Mouse (Mus musculus): Measurements from ENCODE around the gene Pcbp3.

The Pcbp3 gene

DNA sequence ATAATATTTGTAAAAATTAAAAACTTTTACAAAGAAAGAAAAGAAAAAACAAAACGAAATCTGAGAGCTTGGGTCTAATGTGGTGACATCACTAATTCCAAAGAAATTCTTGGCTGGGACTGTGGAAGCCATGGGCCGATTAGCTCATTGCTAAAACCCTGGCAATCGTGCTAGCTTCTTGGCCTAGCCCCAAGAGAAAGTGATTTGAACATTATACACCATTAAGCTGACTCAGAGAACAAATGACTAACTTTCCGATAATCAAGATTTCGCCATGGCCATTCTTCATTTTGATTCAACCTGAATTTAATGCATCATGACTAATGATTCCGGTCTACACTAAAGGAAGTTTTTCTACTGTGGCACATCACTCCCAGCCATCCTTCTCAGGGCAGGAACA, 30.6 kb downstream of the Pcbp3 start:
- DNase-seq (ENCODE audit: low spot score in 2 of 2), result no peak

DNA sequence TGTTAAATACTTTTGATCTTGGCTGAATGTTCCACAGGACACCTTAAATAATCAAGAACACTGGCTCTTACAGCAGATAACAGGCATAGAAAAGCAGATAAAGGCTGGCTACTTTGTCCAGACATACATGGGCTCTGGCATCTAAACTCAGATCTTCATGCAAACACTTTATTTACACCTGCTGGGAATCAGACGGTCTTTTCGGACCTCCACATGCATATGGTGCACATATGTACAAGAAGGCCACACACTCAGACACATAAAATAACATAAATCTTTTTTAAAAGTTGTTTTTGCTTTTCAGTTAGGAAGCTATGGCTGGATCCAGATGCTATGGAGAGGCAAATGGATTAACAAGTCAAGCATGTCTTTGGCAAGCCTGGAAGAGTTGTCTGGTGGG, 37.2 kb downstream of the Pcbp3 start:
- DNase-seq (ENCODE audit: low spot score in 2 of 2), result no peak

DNA sequence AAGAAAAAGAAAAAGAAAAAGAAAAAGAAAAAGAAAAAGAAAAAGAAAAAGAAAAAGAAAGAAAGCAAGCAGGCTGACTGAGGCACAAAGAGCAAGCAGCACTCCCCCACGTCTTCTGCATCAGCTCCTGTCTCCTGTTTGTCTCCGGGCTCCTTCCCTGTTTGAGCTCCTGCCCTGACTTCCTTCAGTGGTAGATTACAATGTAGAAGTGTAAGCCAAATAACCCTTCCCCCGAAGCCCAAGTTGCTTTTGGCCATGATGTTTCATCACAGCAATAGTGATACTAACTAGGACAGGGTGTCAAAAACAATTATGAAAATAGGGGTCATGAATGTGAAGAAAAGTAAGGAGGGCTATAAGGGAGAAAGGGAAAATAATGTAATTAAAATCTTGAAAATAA, 43.6 kb downstream of the Pcbp3 start:
- no peak for DNase-seq (ENCODE audit: low spot score in 2 of 2)

DNA sequence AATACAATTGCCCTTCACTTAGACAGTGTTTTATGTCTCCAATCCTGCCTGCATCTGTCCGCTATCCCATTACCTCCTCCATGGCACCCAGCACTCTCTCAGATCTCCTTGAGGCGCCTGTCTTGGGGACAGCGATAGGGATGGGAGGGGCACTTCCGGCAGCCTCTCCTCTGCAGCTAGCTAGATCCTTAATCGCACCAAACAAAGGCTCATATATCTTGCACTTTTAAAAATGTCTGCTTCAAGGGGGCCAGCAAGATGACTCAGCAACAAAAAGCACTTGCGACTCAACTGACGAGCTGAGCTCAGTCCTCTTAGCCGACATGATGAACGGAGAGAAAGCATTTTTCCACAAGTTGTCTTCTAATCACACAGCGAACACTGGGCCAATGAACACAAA, 55.3 kb downstream of the Pcbp3 start:
- DNase-seq (ENCODE audit: low spot score in 2 of 2), result peak in 1 of 2 experiments; percentile 4

DNA sequence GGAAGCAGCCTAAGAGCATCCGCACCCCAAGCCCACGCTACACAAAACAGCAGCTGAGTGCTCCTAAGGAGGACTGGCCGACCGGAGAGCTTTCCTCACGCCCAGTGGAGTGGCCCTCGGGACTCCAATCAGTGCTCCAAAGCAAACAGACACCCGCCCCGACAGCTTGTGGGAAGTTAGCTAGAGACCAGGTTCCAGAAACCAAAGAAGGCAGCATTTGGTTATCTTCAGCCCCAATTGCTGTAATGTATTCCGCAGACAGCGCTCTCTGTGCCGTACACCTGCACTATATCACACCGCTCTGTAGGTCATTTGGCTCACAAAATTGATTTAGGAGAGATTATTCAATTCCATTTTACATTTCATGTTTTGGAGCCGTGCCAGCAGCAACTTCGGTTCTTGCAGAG, 55.7 kb downstream of the Pcbp3 start:
- no peak for DNase-seq (ENCODE audit: low spot score in 2 of 2)

DNA sequence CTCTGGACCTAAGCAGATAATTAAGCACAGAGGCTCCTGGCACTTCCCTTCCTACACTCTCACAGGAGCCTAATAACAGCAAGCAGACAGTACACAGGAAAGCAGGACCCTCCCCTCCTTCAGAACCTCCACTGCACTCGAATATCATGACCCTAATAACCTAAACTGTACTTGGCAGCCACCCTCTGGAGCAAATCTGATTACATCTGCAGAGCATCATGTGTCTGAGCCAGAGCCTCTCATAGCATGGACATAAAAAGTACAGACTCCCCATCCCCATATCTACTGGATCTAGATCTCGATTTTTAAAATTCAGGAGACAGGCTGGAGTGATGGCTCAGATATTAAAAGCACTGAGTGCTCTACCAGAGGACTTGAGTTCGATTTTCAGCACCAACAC, 58.0 kb downstream of the Pcbp3 start:
- no peak for DNase-seq (ENCODE audit: low spot score in 2 of 2)

DNA sequence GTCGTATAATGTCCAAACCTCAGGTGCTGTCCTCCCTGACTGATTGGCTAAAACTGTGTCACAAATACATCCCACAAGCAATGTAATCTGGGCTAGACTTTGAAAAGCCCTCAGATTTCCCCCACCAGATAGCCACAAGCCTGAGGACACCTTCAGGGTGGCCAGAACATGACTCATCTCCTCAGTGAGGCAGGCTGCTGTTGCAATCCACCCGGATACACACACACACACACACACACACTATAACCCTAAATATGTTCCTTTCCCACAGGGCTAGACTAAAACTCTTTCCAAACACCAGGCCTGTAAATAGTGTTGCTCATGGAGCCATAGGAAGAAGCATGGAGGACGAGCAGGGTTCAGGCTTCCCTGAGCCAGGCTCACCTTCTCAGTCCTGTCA, 58.6 kb downstream of the Pcbp3 start:
- DNase-seq (ENCODE audit: low spot score in 2 of 2), result no peak

DNA sequence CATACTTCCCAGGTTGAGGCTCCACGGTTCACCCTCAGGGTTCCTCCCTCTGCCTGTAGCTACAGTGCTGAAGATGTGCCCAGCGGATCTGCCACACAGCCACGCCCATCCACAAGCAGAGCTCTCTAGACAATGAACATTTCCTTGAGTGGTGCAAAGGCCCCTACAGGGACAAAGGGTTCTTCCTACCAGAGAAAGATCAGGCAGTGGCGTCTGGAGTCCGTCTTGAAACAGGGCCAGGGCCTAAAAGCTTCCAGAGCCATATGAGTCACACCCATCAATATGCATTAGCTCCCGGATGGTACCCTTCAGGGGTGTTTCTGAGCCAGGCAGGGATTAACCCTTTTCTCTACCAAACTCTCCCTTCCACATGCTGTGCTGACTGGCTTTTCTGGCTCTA, 59.1 kb downstream of the Pcbp3 start:
- DNase-seq (ENCODE audit: low spot score in 2 of 2), result no peak

DNA sequence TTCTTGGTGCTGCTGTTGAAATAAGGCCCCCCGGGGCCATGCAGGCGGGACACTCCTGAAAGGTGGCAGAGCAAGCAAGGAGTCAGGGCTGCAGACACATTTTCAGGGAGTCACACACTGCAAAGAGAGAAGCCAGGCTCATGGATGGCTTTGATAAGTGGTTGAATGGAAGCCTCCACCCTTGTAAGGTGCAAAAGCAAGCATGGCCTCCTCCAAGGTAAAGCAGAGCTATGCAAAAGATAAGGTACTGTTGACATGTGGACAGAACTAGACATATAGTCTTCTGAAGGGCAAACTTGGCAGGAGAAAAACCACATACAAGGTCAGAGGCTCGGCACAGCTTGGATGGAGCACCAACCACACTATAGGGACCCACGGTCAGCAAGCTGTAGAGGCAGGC, 63.3 kb downstream of the Pcbp3 start:
- no peak for DNase-seq (ENCODE audit: low spot score in 2 of 2)

DNA sequence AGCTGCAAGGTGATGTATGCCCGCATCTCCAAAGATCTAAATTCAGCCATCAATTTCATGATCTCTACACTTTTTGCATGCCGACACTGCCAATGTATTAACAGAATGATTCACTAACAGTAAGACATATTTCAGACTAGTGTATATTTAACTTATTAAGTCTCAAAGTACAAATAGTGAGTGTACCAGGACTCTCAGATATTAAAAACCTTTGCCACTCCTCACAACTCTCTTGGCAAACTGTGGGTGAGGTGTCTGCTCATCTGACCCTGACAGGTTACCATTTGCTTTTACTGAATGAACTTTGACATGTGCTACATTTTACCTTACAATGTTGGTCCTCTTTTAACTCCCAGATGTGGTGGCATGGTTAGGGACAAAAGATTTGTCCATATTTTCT, 70.2 kb downstream of the Pcbp3 start:
- no peak for DNase-seq (ENCODE audit: low spot score in 2 of 2)

DNA sequence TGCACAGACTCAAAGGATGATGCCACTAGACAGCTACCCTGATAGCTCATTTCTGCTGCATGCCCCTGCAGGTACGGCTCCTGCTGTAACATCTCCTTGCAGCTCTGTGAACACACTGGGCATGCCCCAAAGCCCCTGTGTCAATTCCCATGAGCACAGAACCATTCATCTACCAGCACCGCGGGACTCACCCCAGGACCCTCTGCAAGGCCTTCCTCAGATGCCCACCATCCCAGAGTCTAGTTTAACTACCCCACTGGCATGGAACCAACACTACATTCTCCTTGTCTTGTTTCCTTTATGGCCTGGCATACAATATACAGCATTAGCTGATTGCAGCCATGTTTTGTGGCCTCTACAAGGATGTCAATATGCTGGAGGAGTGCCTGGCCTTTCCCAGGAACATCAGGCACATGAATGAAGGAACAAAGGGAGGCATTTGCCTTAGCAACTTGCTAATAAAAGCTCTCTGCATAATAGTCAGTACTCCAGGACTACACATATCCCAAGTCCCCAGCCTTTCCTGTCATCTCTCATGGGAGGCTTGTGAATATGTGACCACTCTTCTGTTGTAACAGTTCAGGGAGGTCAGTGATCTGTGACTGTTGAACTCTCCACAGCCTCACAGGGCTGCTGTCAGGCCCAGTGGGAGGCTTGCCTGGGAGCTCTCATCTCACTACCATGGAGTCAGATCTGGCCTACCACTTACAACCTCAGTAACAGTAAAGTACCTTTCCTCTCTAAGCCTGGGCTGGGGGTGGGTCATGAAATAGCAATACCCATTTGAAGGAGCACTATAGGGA, 78.0 kb downstream of the Pcbp3 start:
- no peak for DNase-seq (ENCODE audit: low spot score in 2 of 2)

DNA sequence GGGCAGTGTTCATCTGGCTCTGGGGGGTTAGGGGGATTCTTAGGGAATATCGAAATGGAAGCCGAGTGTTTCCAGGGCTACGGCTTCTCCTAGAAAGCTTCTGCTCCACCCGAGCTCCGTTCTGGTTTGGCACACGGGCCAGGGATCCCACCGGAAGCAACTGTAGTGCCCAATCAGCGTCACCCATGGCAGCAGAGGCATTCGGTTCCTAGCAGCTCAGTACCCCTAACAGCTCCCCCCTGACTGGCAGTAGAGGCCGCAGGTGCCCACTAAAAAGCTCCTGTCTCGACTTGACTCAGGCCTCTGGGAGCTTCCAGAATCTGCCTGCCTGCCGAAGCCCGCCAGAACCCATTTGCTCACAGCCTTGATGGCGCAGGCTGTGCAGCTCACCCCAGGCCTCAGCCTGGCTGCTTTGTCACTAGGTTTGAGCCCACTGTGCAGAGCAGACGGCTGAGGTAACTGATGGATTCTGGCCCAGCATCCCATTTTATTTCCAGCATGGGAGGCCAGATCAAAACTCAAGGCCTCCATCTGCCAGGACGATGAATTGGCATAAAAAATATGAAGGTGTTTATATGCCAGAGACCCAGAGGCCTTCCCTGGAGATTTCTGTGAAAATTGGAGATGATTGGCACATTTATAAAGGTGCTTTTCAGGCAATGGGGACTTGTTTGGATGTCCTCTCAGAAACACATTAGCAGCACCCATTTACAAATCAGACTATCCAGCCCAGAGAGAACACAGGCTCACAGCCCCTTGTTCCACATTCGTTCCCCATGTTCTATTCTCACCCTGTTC, 78.8 kb downstream of the Pcbp3 start:
- no peak for DNase-seq (ENCODE audit: low spot score in 2 of 2)

DNA sequence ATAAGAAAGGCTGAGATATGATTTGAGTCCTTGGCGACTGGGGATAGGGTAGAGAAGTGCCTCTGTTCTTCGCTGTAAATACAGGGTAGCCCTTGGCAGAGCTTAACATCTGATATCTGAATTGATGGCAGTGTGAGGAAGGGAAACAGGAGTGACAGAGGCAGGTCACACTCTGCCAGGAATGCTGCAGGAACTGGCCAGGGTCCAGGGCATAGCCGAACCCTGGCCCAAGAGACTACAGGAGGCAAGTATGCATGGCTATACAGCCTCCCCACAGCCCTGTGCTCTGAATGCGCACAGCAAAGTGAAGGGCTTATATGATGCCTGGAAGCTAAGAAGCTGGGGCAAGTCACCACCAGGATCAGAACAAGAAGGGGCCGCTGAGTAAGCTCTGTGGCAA, 79.8 kb downstream of the Pcbp3 start:
- DNase-seq (ENCODE audit: low spot score in 2 of 2), result no peak

DNA sequence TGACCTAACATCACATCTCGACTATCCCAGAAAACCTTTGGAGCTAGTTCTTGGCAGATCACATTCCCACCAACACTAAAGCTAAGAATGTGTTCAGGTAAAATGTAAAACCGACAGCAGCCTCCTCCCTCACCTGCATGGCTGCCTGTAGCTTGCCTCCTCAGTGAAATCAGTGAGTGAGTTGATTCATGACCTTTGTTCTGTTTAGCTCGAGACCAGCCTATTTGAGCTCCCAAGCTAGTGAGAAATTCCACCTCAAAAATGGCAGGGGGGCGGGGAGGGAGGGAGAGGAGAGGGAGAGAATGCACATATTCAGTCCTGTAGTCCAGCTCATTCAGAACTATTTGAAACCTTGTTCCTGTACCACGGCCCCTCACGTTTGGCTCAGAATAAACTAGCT, 86.4 kb downstream of the Pcbp3 start:
- no peak for DNase-seq (ENCODE audit: low spot score in 2 of 2)

DNA sequence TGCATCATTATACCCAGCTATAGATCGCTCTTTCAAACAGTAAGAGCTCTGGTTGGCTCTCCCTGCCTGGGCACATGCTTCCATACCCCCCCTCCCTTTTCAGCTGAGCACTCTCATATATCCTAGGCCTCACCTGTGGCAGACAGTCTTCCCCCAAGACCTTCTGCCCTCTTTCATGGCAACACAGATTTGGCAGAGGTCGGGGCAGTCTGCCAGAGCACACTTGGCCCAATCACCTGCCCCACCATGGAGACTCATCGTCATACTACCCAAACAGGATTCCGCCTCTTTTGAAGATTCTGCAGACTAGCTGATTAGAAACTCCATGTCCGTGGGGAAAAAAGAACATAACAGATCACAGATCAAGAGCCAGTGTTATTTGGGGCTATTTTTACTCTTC, 86.8 kb downstream of the Pcbp3 start:
- DNase-seq (ENCODE audit: low spot score in 2 of 2), result no peak

DNA sequence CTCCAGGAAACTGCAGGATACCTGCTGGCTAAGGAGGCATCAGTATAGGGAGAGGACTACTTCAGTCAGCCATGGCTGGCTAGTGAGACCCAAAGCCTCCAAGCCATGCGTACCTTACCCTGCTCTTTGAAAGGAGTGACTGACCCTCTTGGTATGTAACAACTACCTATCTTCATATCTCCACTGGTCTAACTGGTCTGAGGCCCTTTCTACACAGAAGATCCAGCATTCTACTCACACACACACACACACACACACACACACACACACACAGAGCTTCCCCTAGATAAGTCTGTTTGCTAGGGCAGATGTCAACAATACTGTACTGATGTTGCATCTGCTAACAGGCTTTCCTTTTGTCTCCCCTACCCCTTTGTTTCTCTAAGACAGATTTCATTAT, 87.3 kb downstream of the Pcbp3 start:
- DNase-seq (ENCODE audit: low spot score in 2 of 2), result no peak

DNA sequence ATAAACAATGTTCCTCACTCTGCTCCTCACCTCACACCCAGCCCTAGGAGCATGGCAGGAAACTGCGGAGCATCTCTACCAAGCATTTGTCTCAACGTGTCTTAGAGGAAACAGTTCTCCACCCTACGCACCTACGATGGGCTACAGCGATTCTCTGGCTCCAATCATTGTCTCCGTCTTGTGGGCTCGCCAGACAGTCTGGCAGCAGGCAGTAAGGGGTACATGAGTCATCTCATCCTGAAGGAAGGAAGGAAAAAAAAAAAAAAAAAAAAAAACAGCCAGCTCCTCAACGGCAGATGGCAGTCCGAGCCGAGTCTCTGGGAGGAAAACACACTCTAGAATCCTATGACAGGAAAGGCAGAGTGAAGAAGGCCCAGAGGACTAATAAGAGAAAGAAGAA, 87.7 kb downstream of the Pcbp3 start:
- DNase-seq (ENCODE audit: low spot score in 2 of 2), result no peak

DNA sequence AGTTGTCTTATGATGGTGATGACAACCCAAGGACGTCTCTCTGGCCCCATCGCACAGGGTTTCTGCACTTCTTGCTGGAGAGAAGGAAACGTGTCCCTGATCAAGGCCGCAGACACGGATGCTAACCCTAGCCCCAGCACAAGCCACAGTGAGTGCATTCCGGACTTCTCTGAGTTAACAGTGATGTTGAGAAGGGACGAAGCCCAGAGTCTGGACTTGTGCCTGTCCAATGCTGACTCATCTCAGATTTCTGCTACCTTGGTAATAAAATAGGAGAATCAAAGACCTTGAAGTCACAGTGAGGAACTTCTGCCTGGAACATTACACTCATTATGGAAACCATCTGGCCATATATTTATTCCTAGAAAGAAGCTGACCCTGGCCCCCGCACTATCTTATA, 89.0 kb downstream of the Pcbp3 start:
- DNase-seq (ENCODE audit: low spot score in 2 of 2), result no peak

DNA sequence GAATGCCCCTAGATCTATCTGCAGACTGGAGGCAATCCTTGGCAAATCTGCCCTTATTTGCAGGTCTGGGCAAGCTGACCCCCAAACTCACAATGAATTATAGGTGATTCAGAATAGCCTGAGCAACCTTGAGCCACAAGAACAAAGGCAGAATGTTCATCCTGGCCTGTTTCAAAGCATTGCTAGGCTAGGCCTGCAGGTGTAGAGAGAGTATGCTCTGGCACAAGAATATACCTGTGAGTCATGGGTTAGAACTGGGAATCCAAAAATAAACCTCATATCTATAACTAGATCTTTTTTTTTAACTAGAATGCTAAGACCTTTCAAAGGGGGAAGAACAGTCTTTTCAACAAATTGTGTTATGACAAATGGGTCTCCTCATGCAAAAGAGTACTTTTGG, 95.8 kb downstream of the Pcbp3 start:
- DNase-seq (ENCODE audit: low spot score in 2 of 2), result no peak

DNA sequence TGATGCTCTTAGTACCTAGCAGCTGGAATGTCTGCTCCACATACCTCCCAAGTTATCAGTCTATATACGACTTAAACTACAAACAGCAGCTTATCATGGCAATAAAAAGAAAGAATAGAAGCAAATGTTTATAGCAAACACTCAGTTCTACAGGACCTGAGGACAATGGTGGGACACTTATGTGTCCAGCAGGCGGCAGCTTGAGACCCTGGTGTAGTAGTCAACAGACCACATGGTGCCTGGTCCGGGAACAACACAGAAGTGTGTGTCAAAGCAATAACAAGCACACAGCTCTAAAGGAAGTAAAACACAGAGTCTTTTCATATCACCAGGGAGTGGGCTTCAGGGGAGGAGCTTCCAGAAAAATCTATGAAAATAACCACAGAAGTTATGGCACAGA, 100.7 kb downstream of the Pcbp3 start:
- DNase-seq (ENCODE audit: low spot score in 2 of 2), result no peak

DNA sequence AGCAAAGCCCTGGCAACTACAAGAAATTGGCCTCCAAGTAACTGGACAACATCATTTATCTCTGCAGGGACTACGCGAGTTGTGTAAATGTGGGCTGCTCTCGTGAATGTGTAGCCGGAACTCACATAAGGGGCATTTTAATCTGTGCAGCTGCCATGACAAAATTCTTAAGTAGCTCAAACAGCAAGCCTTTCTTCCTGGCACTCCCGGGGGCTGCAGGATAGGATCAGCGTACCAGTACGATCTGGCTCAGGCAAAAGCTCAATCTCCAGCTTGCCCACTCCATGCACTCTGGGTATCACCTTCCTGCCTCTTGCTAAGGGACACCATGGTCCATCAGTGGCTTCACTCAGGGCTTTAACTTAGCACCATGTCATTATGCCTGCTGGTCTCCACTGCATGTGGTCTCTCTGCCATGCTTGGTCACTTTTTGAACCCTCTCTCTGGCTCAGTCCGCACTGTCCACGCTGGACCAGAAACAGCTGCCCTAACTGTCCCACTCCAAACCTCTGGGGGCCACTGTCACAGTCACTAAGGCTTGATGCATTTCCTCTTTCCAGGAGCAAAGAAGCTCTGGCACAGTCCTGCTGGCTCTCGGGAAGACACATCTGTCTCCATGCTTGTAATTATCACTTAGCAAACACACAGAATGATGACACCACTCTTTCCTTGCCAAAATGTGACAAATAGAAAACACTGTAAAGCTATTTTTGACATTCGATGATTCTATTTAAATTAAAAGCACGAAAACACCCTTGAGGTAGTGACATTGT, 102.1 kb downstream of the Pcbp3 start:
- no peak for DNase-seq (ENCODE audit: low spot score in 2 of 2)

DNA sequence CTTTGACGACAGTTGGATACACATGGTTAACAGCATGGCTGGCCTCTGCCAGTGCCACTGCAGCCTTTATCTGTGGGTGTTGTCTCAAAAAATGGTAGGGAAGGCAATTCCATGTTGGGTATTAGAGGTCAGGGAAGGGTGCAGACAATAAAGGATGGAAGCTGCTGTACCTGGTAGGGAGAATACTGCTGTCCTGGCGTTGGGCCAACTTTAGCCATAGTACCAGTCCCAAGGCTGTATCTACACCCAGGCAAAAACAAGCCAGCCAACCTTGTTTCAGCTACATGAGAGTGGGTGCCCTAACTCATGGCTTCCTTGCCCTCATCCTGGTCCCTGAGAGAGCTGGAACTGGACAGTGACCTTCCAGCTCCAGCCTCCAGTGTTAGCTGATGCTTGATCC, 103.8 kb downstream of the Pcbp3 start:
- DNase-seq (ENCODE audit: low spot score in 2 of 2), result no peak

DNA sequence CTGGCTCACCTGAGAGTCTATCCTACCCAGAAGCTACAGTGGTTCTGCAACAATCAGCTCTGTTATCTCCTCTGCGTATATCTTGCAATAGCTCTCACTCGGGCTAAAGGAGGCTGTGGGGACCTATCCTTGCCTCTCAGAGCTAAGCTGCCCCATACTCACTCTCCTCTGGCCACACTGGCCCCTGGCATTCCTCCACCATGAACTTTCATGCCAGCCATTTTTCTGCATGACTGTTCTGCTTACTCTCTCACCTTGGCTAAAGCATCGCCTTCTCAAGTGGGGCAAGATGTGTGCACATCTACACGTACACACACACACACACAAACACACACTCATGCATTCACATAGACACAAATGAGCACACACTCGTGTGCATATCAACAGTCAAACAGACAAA, 115.2 kb downstream of the Pcbp3 start:
- DNase-seq (ENCODE audit: low spot score in 2 of 2), result no peak

Data from spleen, postnatal 36 days (tissue).